Mouse (Mus musculus) B cell, adult 2 months (primary cell): Measurements from ENCODE around the gene Cacna1e.

Source experiments
- DNase-seq, 2 experiments: peaks; one replicate each; pipeline ENCODE4 v3.0.0; 2022

Gene Cacna1e

DNA sequence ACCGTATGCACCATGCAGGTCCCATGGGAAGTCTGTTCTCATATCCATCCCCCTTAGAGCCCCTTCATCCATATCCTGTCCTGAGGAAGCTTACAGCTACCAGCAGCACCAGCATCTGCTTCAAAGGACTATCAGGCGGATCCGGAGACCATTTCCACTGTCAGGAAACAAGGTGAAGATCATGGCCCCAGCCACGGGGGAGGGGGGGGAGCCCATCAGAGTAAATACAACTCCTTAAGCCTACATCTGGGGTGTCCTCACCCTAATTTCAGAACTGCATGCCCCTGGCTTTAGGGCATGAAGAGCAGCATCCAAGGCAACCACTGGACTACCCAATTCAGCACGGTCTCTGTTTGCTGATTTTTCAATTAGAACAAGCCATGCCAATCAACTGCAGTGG, 47.8 kb downstream of the Cacna1e start:
- no peak for DNase-seq

- no peak for DNase-seq
Observed at GRCm38 (mm10) chr1:154832168-154832539, 52.1 kb downstream of the Cacna1e start.

DNA sequence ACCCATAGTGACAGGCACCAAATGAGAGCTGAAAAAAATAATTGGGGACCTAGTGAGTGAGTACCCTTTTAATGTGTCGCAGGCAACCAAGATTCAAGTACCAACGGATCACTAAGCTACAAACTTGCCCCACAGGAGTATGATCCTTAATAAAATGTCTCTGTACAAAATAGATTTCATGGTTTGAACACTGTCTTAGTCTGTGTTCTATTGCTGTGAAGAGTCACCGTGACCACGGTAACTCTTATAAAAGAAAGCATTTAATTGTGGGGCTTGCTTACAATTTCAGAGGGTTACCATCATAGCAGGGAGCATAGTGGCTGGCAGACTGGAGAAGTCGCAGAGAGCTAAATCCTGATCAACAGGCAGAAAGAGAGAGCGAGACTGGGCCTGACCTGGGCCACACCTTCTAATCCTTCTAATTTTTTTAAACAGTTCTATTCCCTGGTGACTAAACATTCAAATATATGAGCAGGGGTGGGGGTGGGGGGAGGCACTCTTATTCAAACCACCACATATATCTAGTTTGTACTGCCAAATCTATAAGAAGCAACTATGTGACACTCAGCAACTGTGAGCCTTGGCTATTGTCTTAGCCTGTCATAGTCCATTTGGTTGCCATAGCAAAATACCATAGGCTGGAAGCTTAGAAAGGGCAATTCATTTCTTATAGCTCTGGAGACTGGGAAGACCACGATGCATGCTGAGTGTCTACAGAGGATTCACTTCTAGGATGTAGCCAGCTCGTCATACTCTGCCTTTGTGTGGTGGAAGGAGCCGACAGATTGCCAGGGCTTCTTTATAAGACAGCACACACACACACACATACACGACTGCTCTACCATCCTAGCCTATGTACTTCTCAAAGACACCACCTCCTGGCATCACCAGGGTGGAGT, 52.8 kb downstream of the Cacna1e start:
- no peak for DNase-seq

DNA sequence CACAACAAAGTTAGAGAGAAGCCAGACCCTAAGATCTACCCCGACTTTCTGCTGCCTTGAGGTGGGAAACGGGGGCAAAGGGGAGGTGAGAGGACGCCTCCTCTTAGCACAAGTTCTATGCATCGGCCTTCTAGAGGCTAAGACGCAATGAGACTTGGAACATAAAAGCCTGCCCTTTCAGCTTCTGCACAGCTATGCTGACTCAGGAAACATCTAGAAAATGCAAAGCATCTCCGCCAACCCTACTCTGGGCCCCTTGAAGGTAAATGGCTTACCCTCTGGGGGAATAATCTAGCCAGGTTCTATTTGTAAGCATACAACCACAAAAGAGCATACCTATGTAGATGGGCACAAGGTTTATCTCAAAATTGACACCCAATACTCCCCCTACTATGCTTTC, 54.2 kb downstream of the Cacna1e start:
- no peak for DNase-seq

GRCm38 (mm10) chr1:154823098-154823497, 61.2 kb downstream of the Cacna1e start:
- peak; percentile 36 to 57 for DNase-seq

- DNase-seq = no peak
Observed at GRCm38 (mm10) chr1:154820422-154820821, 63.9 kb downstream of the Cacna1e start.

- DNase-seq = no peak
Observed at GRCm38 (mm10) chr1:154819960-154820359, 64.3 kb downstream of the Cacna1e start.

DNA sequence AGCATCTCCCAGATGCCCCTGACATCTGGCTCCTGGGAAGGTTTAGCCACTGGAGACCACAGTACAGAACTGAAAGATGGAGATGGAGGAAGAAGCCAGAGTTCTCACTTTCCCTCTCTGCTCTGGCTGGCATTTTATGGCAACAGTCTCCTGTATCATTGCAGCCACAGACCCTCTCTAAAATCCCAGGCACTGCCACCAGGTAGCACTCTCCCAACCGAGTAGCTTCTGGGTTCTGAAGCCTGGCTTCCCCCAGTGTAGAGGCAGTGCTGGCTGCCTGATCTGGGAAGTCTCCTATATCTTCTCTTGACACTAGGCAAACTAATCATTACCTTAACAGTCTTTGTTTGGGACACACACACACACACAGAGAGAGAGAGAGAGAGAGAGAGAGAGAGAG, 65.6 kb downstream of the Cacna1e start:
- DNase-seq = no peak

DNA sequence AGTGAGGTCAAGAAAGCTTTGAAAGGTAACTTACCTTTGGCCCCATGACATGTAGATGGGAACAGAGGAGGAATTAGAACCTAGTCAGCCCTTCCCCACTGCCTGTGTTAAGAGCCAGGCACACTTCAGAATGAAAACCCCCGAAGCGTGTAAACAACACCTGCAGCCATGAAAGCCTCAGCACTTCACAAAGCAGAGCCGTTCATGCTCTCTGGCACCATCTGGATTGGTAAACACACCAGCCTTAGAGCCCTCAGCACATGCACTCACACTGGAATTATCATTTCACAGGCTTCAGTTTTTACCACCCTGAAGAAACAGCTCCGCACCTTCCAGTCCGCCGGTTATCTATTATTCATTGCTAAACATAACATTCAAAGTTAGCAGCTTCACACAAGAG, 67.5 kb downstream of the Cacna1e start:
- peak; percentile 28 to 31 for DNase-seq

DNA sequence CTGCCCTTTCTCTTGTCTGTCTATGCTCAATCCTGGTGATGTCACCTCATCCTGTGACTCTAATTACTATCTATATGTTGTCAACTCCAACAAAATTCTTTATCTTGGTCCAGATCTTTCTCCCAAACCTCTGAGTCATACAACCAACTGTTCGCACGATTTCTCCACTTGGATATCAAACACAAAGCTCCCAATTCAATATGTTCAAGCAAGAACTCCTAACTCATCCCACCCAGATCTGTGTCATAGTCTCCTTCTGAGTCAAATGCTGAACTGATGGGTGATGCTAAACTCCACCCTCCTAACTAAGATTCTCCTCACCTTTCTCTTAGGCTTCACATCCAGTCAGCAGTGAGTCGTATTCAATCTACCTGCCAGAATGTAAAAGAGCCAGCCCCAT, 68.0 kb downstream of the Cacna1e start:
- DNase-seq = no peak

DNA sequence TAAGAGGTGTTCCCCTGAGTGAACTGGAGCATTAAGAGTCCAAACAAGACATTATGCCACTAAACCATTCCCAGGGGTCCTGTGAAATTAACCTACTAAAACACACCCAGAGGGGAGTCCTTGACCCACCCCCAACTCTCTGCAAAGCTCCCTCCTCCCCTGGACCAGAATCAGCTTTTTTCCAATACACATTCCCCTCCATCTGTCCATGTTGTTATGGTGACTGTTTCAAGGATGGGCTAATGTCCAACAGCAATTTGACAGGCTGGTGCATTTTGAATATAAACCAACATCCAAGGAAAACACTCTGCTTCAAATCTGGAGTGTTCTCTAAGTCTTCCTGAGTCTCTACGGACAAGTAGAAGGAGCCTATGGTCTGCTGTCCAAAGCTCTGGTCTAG, 78.6 kb downstream of the Cacna1e start:
- no peak for DNase-seq

DNA sequence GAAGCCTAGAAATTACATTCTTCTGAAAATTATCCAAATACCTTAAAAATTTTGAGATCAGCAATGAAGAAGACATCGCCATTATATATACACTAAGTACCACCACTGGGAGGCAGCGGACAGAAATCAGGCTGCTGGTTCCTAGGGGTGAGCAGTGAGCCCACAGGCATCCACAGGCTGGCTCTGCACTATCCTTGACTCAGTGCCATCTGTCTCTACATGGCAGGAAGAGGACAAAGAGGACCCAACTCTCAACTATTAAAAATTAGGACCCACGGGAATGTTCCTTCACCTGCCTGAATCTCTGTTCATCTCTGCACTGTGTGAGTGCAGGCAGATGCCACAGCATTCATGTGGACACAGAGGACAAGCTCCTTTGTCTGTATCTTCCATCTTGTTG, 79.3 kb downstream of the Cacna1e start:
- no peak for DNase-seq

DNA sequence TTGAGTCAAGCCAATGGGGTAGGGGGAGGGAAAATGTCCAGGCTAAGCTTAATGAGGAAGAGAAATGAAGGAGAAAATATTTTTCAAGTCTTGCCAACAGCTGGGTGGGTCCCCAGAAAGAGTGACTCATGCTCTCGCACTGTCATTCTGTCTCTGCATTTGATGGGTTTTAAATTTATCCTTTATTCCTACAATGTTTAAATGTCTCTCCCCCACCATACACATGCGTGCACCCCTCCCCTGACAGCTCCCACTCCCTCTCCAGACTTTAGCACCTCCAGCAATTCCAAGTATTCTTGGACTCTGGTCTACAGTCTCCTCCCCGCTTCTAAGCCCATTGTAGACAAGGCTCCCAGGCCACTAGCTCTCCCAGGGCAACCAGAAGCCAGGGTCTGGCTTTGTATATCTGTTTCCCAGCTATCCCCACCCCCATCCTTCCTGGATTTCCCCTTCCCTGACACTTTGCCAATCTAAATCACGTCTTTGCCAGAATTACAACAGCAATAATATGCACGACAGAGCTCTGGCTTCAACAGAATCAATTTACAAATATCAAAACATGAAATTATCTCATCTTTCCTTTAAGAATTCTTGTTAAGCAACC, 81.9 kb downstream of the Cacna1e start:
- DNase-seq = no peak

DNA sequence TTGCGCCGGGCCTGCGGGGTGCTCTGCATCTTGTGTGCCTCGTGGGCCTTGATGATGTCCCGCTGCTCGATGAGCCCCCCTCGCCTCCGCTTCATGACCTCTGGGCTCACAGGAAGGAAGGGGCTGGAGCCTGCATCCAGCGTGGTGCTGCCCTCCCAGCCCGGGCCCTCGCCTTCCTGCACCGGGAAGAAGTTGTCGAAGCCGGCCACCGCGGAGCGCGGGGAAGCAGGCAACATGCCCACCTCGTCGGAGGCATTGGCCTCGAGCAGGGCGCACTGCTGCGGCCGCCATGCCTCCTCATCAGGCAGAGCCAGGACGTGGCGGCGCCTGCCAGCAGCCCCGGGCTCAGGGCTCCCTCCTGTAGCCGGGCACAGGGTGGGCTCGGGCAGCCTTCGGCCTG, 85.0 kb downstream of the Cacna1e start:
- DNase-seq = no peak

DNA sequence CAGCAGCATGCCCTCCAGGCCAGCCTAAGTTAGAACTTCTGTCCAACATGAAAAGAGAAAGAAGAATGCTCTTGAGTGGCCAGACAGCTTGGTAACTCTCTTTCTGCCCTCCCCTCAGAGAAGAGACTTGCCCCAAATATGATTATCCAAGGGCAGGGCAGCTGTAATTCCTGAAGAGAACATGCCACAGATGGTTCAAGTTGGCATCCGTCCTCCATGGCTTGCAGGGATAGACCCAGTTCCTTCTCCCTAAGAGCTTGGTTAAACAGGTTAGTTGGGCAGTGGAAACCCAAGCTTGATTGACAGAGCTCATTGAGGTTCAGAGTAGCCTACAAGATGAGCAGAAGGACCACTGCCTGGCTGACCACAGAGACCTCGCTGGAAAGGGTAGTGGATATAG, 85.5 kb downstream of the Cacna1e start:
- DNase-seq = no peak

- peak; percentile 69 to 72 for DNase-seq
Observed at GRCm38 (mm10) chr1:154796685-154797084, 87.6 kb downstream of the Cacna1e start.

DNA sequence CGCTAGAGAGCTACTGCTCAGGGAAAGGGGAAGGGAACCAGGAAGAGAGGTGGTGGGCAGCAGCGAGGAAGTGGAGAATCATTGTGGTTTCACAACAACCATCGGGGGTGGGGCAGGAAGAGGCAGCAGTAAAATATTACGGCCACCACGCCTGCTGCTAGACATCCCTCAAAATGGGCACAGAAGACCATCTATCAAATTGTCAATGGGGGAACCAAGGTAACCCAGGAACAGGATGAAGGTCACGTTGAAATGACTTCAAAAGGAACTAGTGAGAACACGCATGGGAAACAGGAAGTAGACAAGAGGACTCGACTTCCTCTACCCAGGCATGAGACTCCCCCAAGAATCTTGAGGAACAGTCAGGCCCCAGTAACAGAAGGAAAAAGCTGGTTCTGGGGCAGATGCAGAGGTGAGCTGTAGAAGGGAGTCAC, 89.8 kb downstream of the Cacna1e start:
- DNase-seq = peak; percentile 30 to 40

- no peak for DNase-seq
Observed at GRCm38 (mm10) chr1:154791544-154792174, 92.6 kb downstream of the Cacna1e start.

DNA sequence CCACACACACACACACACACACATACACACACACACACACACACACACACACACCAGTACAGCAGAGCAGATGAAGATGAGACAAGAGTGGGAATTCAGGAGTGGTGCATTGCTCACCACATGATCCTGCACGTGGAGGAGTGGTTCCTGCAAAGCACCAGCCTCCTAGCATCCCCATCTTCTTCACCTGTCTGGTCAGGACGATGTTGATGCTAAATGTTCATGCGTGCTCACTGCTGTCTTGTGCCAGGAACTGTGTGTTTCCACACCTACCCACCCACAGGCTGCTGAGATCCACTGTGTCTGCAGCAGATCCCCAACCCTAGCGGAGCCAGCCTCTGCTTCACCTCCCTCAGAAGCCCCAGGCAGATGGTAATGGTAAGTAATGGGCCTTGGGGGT, 95.8 kb downstream of the Cacna1e start:
- DNase-seq = no peak

DNA sequence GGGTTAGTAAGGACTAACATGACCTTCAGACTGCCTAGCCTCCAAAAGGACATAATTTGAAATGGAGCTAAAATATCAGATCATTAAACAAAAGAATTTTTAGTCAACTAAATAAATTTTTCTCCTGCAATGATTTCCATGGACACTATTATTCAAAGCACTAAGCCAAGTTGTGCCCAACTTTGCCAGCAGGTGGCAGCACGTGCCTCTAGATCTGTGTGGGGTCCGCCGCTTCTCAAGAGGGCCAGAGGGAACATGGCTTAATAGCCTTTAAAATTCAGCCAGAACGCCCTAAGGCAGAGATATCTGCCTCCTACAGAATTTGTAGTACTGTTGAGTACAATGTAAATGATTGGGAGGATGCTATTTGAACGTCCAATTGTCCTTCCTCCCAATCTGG, 96.2 kb downstream of the Cacna1e start:
- peak; percentile 86 to 87 for DNase-seq

DNA sequence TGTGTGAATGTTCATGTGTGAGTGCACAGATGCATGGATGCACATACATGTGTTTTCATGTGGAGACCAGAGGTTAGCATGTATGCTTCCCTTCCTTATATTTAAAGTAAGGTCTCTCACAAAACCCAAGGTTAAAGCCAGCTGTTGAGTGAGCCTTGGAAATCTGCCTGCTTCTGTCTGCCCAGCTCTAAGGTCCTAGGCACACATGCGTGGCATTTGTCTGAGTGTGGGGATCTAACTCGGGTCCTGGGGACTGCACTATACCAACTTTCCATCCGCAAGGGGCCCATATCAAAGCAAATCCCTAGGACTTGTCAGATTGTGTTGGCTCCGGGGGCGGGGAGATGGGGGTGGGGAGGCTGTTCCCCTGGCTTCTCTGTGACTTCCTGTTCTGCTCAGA, 96.9 kb downstream of the Cacna1e start:
- no peak for DNase-seq

DNA sequence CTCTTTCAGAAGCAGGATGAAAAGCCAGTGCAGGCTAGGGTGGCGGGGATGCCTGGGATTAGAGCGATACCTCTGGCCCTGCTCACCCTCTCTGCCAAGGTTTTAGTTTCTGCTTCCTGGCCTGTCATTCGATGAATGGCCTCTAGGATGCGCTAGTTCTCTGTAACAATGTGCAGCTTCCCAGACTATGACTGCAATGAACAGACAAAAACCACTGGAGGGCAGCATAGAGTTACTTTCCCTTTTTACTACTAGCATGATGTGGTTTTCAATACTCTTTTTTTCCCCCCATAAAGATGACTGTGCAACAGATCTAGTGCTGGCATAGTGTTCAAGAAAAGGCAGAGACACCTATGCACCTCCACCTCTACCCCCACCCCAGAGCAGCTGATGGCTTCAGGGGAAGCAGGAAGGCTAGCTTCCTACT, 98.0 kb downstream of the Cacna1e start:
- DNase-seq = peak; percentile 83 to 87

GRCm38 (mm10) chr1:154784862-154785261, 99.4 kb downstream of the Cacna1e start:
- no peak for DNase-seq

- no peak for DNase-seq
Observed at GRCm38 (mm10) chr1:154783521-154783920, 100.8 kb downstream of the Cacna1e start.
